Mouse (Mus musculus) small intestine, adult 2 months (tissue): Measurements from ENCODE around the gene Slc5a11.

ENCODE experiments used
- CTCF ChIP-seq: fragments of 200-500 bp; IDR thresholded peaks from 2 replicates; pipeline ENCODE4 v1.5.1; 2012; ENCODE audit warnings: low read depth, mild to moderate bottlenecking, control low read depth, inconsistent platforms, low read length, moderate library complexity, mixed read lengths; ENCODE audit not compliant: insufficient replicate concordance, insufficient read length; ENCODE audit errors: extremely low read depth
- POLR2A ChIP-seq: fragments of 200-500 bp; IDR thresholded peaks from 2 replicates; pipeline ENCODE4 v1.6.1; 2012; ENCODE audit warnings: low read depth, mild to moderate bottlenecking, control low read depth, inconsistent platforms, low read length, moderate library complexity

GRCm38 (mm10) chr7:123188462-123188861 is 26.1 kb upstream of the Slc5a11 start:
- TF ChIP-seq POLR2A: no peak
- no peak for TF ChIP-seq CTCF
